Mouse (Mus musculus) right cerebral cortex, adult 18-20 months (tissue): ENCODE data around the gene Grik1.

ENCODE experiments used
- DNase-seq: peaks from one replicate; pipeline ENCODE4 v3.0.0; 2022; ENCODE audit warnings: mixed read lengths

Gene Grik1

GRCm38 (mm10) chr16:87954715-87955441, 335.2 kb downstream of the Grik1 start:
- no peak for DNase-seq

- DNase-seq: no peak
These were observed 336.9 kb downstream of the Grik1 start for GRCm38 (mm10) chr16:87953176-87953575.

- peak; percentile 47 for DNase-seq
These were observed 340.2 kb downstream of the Grik1 start for GRCm38 (mm10) chr16:87949881-87950280.

- no peak for DNase-seq
These were observed 341.9 kb downstream of the Grik1 start for GRCm38 (mm10) chr16:87948122-87948521.

- DNase-seq: no peak
These were observed 345.7 kb downstream of the Grik1 start for GRCm38 (mm10) chr16:87944318-87944717.

GRCm38 (mm10) chr16:87942103-87942865, 347.8 kb downstream of the Grik1 start:
- DNase-seq: no peak

- DNase-seq: no peak
These were observed 355.4 kb downstream of the Grik1 start for GRCm38 (mm10) chr16:87934685-87935084.

GRCm38 (mm10) chr16:87931358-87931757, 358.7 kb downstream of the Grik1 start:
- no peak for DNase-seq

GRCm38 (mm10) chr16:87930519-87930918, 359.5 kb downstream of the Grik1 start:
- no peak for DNase-seq

- DNase-seq: no peak
These were observed 361.4 kb downstream of the Grik1 start for GRCm38 (mm10) chr16:87928671-87929070.

GRCm38 (mm10) chr16:87917897-87918296, 372.2 kb downstream of the Grik1 start:
- no peak for DNase-seq

GRCm38 (mm10) chr16:87917157-87917546, 372.9 kb downstream of the Grik1 start:
- DNase-seq: no peak

- no peak for DNase-seq
These were observed 373.6 kb downstream of the Grik1 start for GRCm38 (mm10) chr16:87916209-87917156.

GRCm38 (mm10) chr16:87915156-87915555, 374.9 kb downstream of the Grik1 start:
- DNase-seq: no peak

- no peak for DNase-seq
These were observed 376.3 kb downstream of the Grik1 start for GRCm38 (mm10) chr16:87913781-87914180.

GRCm38 (mm10) chr16:87911201-87911600, 378.9 kb downstream of the Grik1 start:
- no peak for DNase-seq

- no peak for DNase-seq
These were observed 388.0 kb downstream of the Grik1 start for GRCm38 (mm10) chr16:87902049-87902448.

GRCm38 (mm10) chr16:87901189-87901588, 388.9 kb downstream of the Grik1 start:
- no peak for DNase-seq

- no peak for DNase-seq
These were observed 414.1 kb downstream of the Grik1 start for GRCm38 (mm10) chr16:87875927-87876326.

GRCm38 (mm10) chr16:87864526-87864925, 425.5 kb downstream of the Grik1 start:
- DNase-seq: peak; percentile 21

- DNase-seq: no peak
These were observed 428.3 kb downstream of the Grik1 start for GRCm38 (mm10) chr16:87861722-87862121.

- DNase-seq: no peak
These were observed 436.5 kb downstream of the Grik1 start for GRCm38 (mm10) chr16:87853451-87854085.

- DNase-seq: no peak
These were observed 438.5 kb downstream of the Grik1 start for GRCm38 (mm10) chr16:87851550-87851949.
